Mouse (Mus musculus): ENCODE measurements around the gene Tpo.

DNA sequence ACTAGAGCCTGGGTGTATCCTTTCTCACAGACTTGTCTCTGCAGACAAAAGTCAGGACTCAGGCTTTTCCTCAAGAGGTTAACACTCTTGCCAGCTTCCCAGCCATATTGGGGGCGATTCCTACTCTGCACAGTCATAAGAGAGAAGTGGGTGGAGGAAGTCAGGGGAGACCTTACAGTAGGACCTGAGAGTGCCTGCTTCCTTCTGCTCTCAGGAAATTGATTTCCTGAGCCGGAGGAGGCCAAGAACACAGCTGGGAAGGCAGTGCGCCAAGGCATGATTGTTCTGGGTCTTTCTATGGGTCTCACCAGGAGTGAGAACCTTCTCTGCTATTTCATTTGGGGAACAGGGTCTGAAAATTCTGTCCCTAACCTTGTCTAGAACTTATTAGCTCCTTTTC lies 48.5 kb downstream of the Tpo start:
- TF ChIP-seq CTCF (IDR thresholded peaks at IDR 0.05; ENCODE audit: borderline replicate concordance, insufficient read depth, low read length): no peak
- no peak for TF ChIP-seq POLR2A (IDR thresholded peaks at IDR 0.05; ENCODE audit: low read depth, low read length)

Data from embryonic fibroblast, embryonic 13.5 days (primary cell).